Comparison of ENCODE assay signal across 33 mouse cellular contexts in the genomic region with DNA sequence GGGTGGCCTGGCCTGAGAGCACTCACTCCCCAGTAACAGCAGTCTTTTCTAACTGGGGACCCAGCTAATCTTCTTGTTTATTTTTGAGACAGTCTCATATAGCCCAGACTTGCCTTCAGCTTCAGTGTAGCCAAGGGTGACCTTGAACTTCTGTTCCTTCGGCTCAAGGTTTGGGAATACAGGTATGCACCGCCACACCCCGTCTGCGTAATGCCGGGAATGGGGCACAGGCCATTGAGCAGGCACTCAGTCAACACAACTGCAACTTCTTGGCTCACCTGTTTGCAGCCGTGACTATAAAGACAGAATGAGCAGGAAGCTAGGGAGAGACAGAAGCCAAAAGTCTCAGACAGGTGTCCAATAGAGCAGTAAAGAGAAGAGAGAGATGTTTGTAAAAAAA. TPM values are rescaled to one million over a fixed set of nuclear protein-coding genes. Genes with fewer than 3 reads are reported as not detected.
DNase-seq lines count a peak whose midpoint lies in the region; ATAC-seq and TF ChIP-seq lines count a peak whose summit lies in the region.
"Had no signal": no experiment of that assay in that cellular context is flagged by ENCODE, and none has a peak within 500 bp of the region (broad histone marks: within the 10 kb centered on the region; RNA-seq: fewer than 3 reads in every experiment).

No protein-coding gene starts in this region.

- H3K4me1 ChIP-seq in ES-E14 (ENCODE audit: control insufficient read depth in 2 of 2, insufficient read depth in 2 of 2, low read length in 2 of 2, poor library complexity in 1 of 2), result peaks cover 3 to 24% of the 10 kb centered on the region in 2 experiments; a peak in 2 of 4 replicates
- H3K4me1 ChIP-seq in hindbrain, embryonic 13.5 days (replicated peaks), result peaks cover 9% of the 10 kb centered on the region

- peak; percentile 34 to 55 for DNase-seq in kidney, adult 8-10 months
- no peak for DNase-seq in kidney, postnatal 4 days
- no peak for DNase-seq in ES-E14 (ENCODE audit: low read depth, low spot score)
- DNase-seq in kidney, postnatal 14 days, result peak; percentile 41
- DNase-seq in spleen, postnatal 10 days (ENCODE audit: low spot score in 2 of 2), result no peak
- no peak for DNase-seq in left cerebral cortex, postnatal 25 days (ENCODE audit: low spot score in 2 of 2)
- DNase-seq: adrenal gland, postnatal 36 days; cerebellum, adult 11 months; cerebellum, postnatal 10 days; forebrain, postnatal 0 days; gastrocnemius, postnatal 14 days; left cerebral cortex, postnatal 4 days; lung, embryonic 14.5 days; lung, postnatal 4 days; midbrain, embryonic 14.5 days had no signal

- H3K4me2 ChIP-seq in hindbrain, embryonic 13.5 days, result no peak overlapping the region
- H3K4me2 ChIP-seq: heart, embryonic 11.5 days; limb, embryonic 15.5 days; lung, embryonic 14.5 days; neural tube, embryonic 13.5 days; stomach, embryonic 15.5 days had no signal

- WGBS in hindbrain, embryonic 13.5 days, result 96% methylated on average over 6 of the region's 6 CpGs

- no peak overlapping the region for H3K9ac ChIP-seq in ES-E14 (ENCODE audit: insufficient read depth, low read depth, low read length, poor library complexity, severe bottlenecking)
- no peak overlapping the region for H3K9ac ChIP-seq in hindbrain, embryonic 13.5 days
- H3K9ac ChIP-seq: forebrain, postnatal 0 days; limb, embryonic 15.5 days; liver, embryonic 14.5 days; lung, embryonic 14.5 days; neural tube, embryonic 13.5 days; stomach, embryonic 15.5 days had no signal

- in situ Hi-C loops in ES-E14 (cut with MboI; ENCODE audit: low sequenced_read_pairs in 2 of 2, unreplicated experiment in 2 of 2), result no loop called here

- H3K27ac ChIP-seq in ES-E14 (ENCODE audit: insufficient read depth, low read depth, low read length, poor library complexity, severe bottlenecking), result no peak overlapping the region
- no peak overlapping the region for H3K27ac ChIP-seq in hindbrain, embryonic 13.5 days
- H3K27ac ChIP-seq: forebrain, embryonic 10.5 days; hindbrain, postnatal 0 days; left cerebral cortex, adult 2 months; limb, embryonic 15.5 days; liver, embryonic 14.5 days; neural tube, embryonic 13.5 days; stomach, embryonic 15.5 days had no signal

- H3K9me3 ChIP-seq in ES-E14 (ENCODE audit: control insufficient read depth, insufficient read depth, low read depth, low read length), result no peaks in the 10 kb centered on the region
- H3K9me3 ChIP-seq in hindbrain, embryonic 13.5 days, result no peaks in the 10 kb centered on the region
- H3K9me3 ChIP-seq: forebrain, embryonic 10.5 days; limb, embryonic 15.5 days; neural tube, embryonic 13.5 days; stomach, embryonic 15.5 days had no signal

- H3K27me3 ChIP-seq in hindbrain, embryonic 13.5 days, result peaks cover 38% of the 10 kb centered on the region

- ATAC-seq in hindbrain, embryonic 13.5 days (ENCODE audit: low FRiP score), result no peak
- ATAC-seq: forebrain, postnatal 0 days; hindbrain, postnatal 0 days had no signal

- intact Hi-C loops in left cerebral cortex, postnatal 25 days (cut with DNase I), result no loop called here

- peaks cover 5% of the 10 kb centered on the region; the same call in 1 of the 2 replicates for H3K36me3 ChIP-seq in ES-E14 (ENCODE audit: control insufficient read depth, insufficient read depth, low read length, poor library complexity, severe bottlenecking)
- peaks cover 14% of the 10 kb centered on the region for H3K36me3 ChIP-seq in hindbrain, embryonic 13.5 days

- H3K4me3 ChIP-seq in ES-E14 (ENCODE audit: insufficient read depth in 1 of 2, low read depth in 1 of 2, low read length in 2 of 2, poor library complexity in 1 of 2, severe bottlenecking in 1 of 2), result no peak overlapping the region
- no peak overlapping the region for H3K4me3 ChIP-seq in hindbrain, embryonic 13.5 days
- H3K4me3 ChIP-seq: forebrain, embryonic 10.5 days; left cerebral cortex, adult 2 months; limb, embryonic 15.5 days; neural tube, embryonic 13.5 days; stomach, embryonic 15.5 days had no signal

TF ChIP-seq in ES-E14, 5 proteins besides CTCF, POLR2A, EP300 and RAD21:
- no peak for TF ChIP-seq MAFK (IDR thresholded peaks at IDR 0.05; ENCODE audit: insufficient read depth, low read depth, low read length)
- peak; percentile 77; the same call in 1 of the 2 replicates for TF ChIP-seq ZNF384 (IDR thresholded peaks at IDR 0.05; ENCODE audit: low read depth, low read length)

RNA-seq across cellular contexts. Expression of gene Gm13420, which starts 7.2 kb away (rescaled TPM):
- 0.27 and 0.42 TPM in 2 replicates for total RNA-seq in ES-E14 (2012; rRNA removed)
- not detected in 2 replicates for polyA plus RNA-seq in hindbrain, embryonic 13.5 days (2015; fragmentation: Nextera tagmentation; extraction: Ambion mirVana)
- 1 to 10 TPM; 1.9 to 2.2 TPM for total RNA-seq in left cerebral cortex, postnatal 25 days (2021)
- total RNA-seq: adrenal gland, adult 18-20 months; adrenal gland, postnatal 36 days; gastrocnemius, postnatal 14 days; hematopoietic stem cell, adult 5-6 weeks; megakaryocyte-erythroid progenitor cell, adult 5-6 weeks had no signal
- polyA plus RNA-seq: forebrain, embryonic 10.5 days; heart, embryonic 11.5 days; heart, postnatal 0 days; limb, embryonic 15.5 days; midbrain, embryonic 14.5 days; thymus, postnatal 0 days had no signal

RNA-seq across cellular contexts. Expression of gene Gm13547, which starts 14.9 kb away (rescaled TPM):
- not detected in 2 replicates for total RNA-seq in ES-E14 (2012; rRNA removed)
- polyA plus RNA-seq in hindbrain, embryonic 13.5 days (2015; fragmentation: Nextera tagmentation; extraction: Ambion mirVana), result not detected in 2 replicates
- not detected for total RNA-seq in left cerebral cortex, postnatal 25 days (2021)
- total RNA-seq: adrenal gland, adult 18-20 months; adrenal gland, postnatal 36 days; forebrain, postnatal 0 days; gastrocnemius, postnatal 14 days; hematopoietic stem cell, adult 5-6 weeks; hindbrain, postnatal 0 days; layer of hippocampus, postnatal 10 days; left cerebral cortex, adult 2 months; left cerebral cortex, postnatal 4 days; megakaryocyte-erythroid progenitor cell, adult 5-6 weeks had no signal
- polyA plus RNA-seq: cortical plate, adult 2 months; embryonic facial prominence, embryonic 11.5 days; forebrain, embryonic 10.5 days; forebrain, postnatal 0 days; heart, postnatal 0 days; liver, embryonic 14.5 days; lung, embryonic 14.5 days; midbrain, embryonic 14.5 days; spleen, adult 2 months; stomach, embryonic 15.5 days; thymus, postnatal 0 days had no signal

RNA-seq across cellular contexts. Expression of gene Coq4, which starts 43.0 kb away (rescaled TPM):
- total RNA-seq in ES-E14 (2012; rRNA removed), result 18.3 and 30.4 TPM in 2 replicates
- 33.4 and 34.5 TPM in 2 replicates for polyA plus RNA-seq in hindbrain, embryonic 13.5 days (2015; fragmentation: Nextera tagmentation; extraction: Ambion mirVana)
- total RNA-seq in left cerebral cortex, postnatal 25 days (2021), result 10 to 100 TPM; 28.1 to 28.9 TPM

RNA-seq across cellular contexts. Expression of gene Trub2, which starts 44.0 kb away (rescaled TPM):
- 78.5 and 108 TPM in 2 replicates for total RNA-seq in ES-E14 (2012; rRNA removed)
- 40.0 and 43.0 TPM in 2 replicates for polyA plus RNA-seq in hindbrain, embryonic 13.5 days (2015; fragmentation: Nextera tagmentation; extraction: Ambion mirVana)
- 10 to 100 TPM; 39.3 to 44.9 TPM for total RNA-seq in left cerebral cortex, postnatal 25 days (2021)

RNA-seq across cellular contexts. Expression of gene Slc27a4, which starts 58.2 kb away (rescaled TPM):
- total RNA-seq in ES-E14 (2012; rRNA removed), result 38.9 and 47.7 TPM in 2 replicates
- polyA plus RNA-seq in hindbrain, embryonic 13.5 days (2015; fragmentation: Nextera tagmentation; extraction: Ambion mirVana), result 32.6 and 33.4 TPM in 2 replicates
- total RNA-seq in left cerebral cortex, postnatal 25 days (2021), result 10 to 100 TPM; 82.2 to 84.1 TPM

Comparison
In these comparisons a context has a peak if more than half of its experiments do, and no peak if none do; other contexts are left out.
1. DNase-seq: peak in kidney, adult 8-10 months (2 of 2) and kidney, postnatal 14 days (single experiment); none in kidney, postnatal 4 days (0 of 2), ES-E14 (single experiment), spleen, postnatal 10 days (0 of 2) and left cerebral cortex, postnatal 25 days (0 of 2).